Mouse (Mus musculus) subcutaneous adipose tissue, adult 2 months (tissue): ENCODE data around the gene Sp100. TPM values are rescaled to one million over a fixed set of nuclear protein-coding genes. Genes with fewer than 3 reads are reported as not detected.

Source experiments
- polyA plus RNA-seq: library from polyadenylated mRNA; depleted of rRNA; stranded (reverse); fragments of >200 nt; gene quantifications from 2 replicates; pipeline ENCODE4 v1.2.3, GENCODE M21; 2012; ENCODE audit warnings: low replicate concordance; rRNA removed

Gene Sp100
- polyA plus RNA-seq: 21.1 and 29.5 TPM in 2 replicates

GRCm38 (mm10) chr1:85649881-85650280 is at the start of gene Sp100:
Gene Sp100 (plus strand): TSS chr1:85649988.

DNA sequence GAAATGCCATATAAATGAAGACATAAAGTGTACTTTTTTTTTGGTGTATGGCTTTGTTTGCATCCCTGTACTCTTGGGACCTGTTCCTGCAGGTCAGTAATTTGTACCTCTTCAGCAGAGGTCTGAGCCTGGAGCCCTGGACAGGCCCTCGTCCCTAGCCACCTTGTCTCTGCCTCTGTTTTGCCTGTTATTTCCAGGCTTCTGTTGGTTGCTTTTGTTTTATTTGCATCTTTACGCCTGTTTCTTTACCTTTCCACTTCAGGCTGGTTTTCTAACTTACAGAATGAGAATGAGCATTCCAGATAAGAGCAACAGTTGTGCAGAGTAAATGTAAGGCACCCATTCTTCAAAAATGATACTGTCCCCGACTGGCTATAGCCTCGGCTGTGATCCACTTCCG is 49.7 kb upstream of the Sp100 start, which contains the start of gene Sp140:
TSS of gene Sp140 (plus strand) at position 301 of the 400 bp plus-strand sequence.

Other genes with a start within 250 kb of the Sp100 start
- not detected in 2 replicates for gene G530012D18Rik, start 74.3 kb upstream of the Sp100 start, polyA plus RNA-seq
- 14.0 and 16.9 TPM in 2 replicates for gene Sp110, start 51.2 kb upstream of the Sp100 start, polyA plus RNA-seq
- 7.9 and 10.4 TPM in 2 replicates for gene Sp140, start 49.6 kb upstream of the Sp100 start, polyA plus RNA-seq
- gene A630001G21Rik, start 128.7 kb downstream of the Sp100 start, polyA plus RNA-seq: 1.9 and 3.1 TPM in 2 replicates
- gene Cab39, start 143.5 kb downstream of the Sp100 start, polyA plus RNA-seq: 36.4 and 46.6 TPM in 2 replicates
- 172 and 493 TPM in 2 replicates for gene Itm2c, start 244.3 kb downstream of the Sp100 start, polyA plus RNA-seq